Mouse (Mus musculus) liver, postnatal 0 days (tissue): ENCODE results near the gene Carm1.

Experiments used
- CTCF ChIP-seq: sonication (generic); IDR thresholded peaks from 2 replicates; pipeline ENCODE4 v1.5.1; 2016; ENCODE audit warnings: antibody characterized with exemption, low read depth
- EP300 ChIP-seq: IDR thresholded peaks from 2 replicates; pipeline ENCODE4 v1.6.1; 2016; ENCODE audit warnings: antibody characterized with exemption, low read depth, mild to moderate bottlenecking

- TF ChIP-seq CTCF (peak; percentile 57), EP300 (no peak)
These were observed 51.5 kb downstream of the Carm1 start for GRCm38 (mm10) chr9:21598198-21598597.
